Mouse (Mus musculus) forebrain, embryonic 12.5 days (tissue): ENCODE data around the gene Il34. TPM values are rescaled to one million over a fixed set of nuclear protein-coding genes. Genes with fewer than 3 reads are reported as not detected.

Experiments used
- ATAC-seq: fragments of 200-750 bp; cut with Nextera tagmentation; 2 replicates; pipeline ENCODE4 v1.8.0; 2017; ENCODE audit warnings: moderate TSS enrichment; ENCODE audit not compliant: low FRiP score
- H3K27ac ChIP-seq: fragments of 300-500 bp; sonication (generic); 2 replicates; pipeline ENCODE4 v1.5.1; 2016; ENCODE audit warnings: mild to moderate bottlenecking
- H3K27me3 ChIP-seq: fragments of 300-500 bp; sonication (generic); 2 replicates; pipeline ENCODE4 v1.6.1; 2016; ENCODE audit warnings: mild to moderate bottlenecking
- H3K36me3 ChIP-seq: fragments of 300-500 bp; sonication (generic); replicated peaks from 2 replicates; pipeline ENCODE4 v1.6.1; 2016; ENCODE audit warnings: mild to moderate bottlenecking
- H3K4me1 ChIP-seq: fragments of 300-500 bp; sonication (generic); 2 replicates; pipeline ENCODE4 v1.6.1; 2016
- H3K4me2 ChIP-seq: fragments of 300-500 bp; sonication (generic); 2 replicates; pipeline ENCODE4 v1.6.1; 2016; ENCODE audit warnings: mild to moderate bottlenecking, moderate library complexity
- H3K4me3 ChIP-seq: fragments of 300-500 bp; sonication (generic); replicated peaks from 2 replicates; pipeline ENCODE4 v1.5.1; 2016; ENCODE audit warnings: mild to moderate bottlenecking
- H3K9ac ChIP-seq: fragments of 300-500 bp; sonication (generic); 2 replicates; pipeline ENCODE4 v1.6.1; 2016; ENCODE audit warnings: mild to moderate bottlenecking
- H3K9me3 ChIP-seq: fragments of 300-500 bp; sonication (generic); 2 replicates; pipeline ENCODE4 v1.6.1; 2016
- WGBS: fragments of 180-500 bp; shearing (Covaris S2); methylation state at CpG from one replicate; pipeline ENCODE4 v1.1.7; 2016; 5-methylcytosine and 5-hydroxymethylcytosine counted together
- polyA plus RNA-seq: library from polyadenylated mRNA; unstranded; fragments of >200 nt; fragmentation: Nextera tagmentation; extraction: Ambion mirVana; gene quantifications from 2 replicates; pipeline ENCODE4 v1.2.1, GENCODE M21; 2016

The Il34 gene
- polyA plus RNA-seq, 1 experiment from 2014 or later, result 0.63 TPM

- H3K9me3 ChIP-seq, result no peaks in the 10 kb centered on the region
- H3K27ac ChIP-seq, result no peak overlapping the region
- WGBS, result 71% methylated on average over 13 of the region's 13 CpGs
- no peak overlapping the region for H3K4me3 ChIP-seq
- no peak for ATAC-seq
- H3K27me3 ChIP-seq, result no peaks in the 10 kb centered on the region
- H3K36me3 ChIP-seq, result peaks cover 52% of the 10 kb centered on the region
- no peaks in the 10 kb centered on the region for H3K4me1 ChIP-seq
- H3K4me2 ChIP-seq, result no peak overlapping the region
- H3K9ac ChIP-seq, result no peak overlapping the region
Measured at GRCm38 (mm10) chr8:110808495-110809472, 3.1 kb upstream of the Il34 start.

GRCm38 (mm10) chr8:110806146-110806545 lies 422 bp upstream of the Il34 start:
- Histone ChIP-seq H3K27me3 (no peaks in the 10 kb centered on the region), H3K4me1 (no peaks in the 10 kb centered on the region), H3K9ac (no peak overlapping the region), H3K36me3 (peaks cover 25% of the 10 kb centered on the region), H3K9me3 (no peaks in the 10 kb centered on the region), H3K4me2 (no peak overlapping the region), H3K4me3 (no peak overlapping the region), H3K27ac (no peak overlapping the region)
- no peak for ATAC-seq
- WGBS, result 96% methylated on average over 1 of the region's 1 CpGs

DNA sequence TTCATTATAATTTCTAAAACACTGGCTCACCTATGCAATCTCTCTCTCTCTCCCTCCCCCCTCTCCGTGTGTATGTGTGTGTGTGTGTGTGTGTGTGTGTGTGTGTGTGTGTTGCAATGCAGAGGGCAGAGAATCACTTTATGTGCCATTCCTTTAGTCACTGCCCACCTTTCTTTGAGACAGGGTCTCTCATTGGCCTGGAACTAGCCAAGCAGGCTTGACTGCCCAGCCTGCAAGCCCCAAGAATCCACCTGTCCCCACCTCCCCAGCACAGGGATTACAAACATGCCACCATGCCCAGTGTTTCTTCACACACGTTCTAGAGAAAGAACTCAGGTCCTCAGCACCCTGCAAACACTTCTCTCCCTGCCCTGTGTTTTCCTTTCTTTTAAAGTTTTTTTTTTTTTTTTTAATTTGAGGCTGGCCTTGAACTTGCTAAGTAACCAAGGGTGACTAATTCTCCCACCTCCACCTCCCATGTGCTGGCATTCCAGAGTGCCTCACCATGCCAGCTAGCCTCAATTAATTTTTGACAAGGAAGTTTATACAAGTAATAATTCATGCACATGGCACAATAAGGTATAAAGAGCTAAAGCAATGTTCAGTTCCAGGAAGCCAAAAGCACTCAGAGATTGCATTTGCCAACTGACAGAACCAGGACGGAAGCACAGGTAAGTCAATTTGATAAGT lies 754 bp downstream of the Il34 start:
- Histone ChIP-seq H3K27me3 (no peaks in the 10 kb centered on the region), H3K4me1 (no peaks in the 10 kb centered on the region), H3K4me3 (no peak overlapping the region), H3K36me3 (peaks cover 14% of the 10 kb centered on the region), H3K27ac (no peak overlapping the region), H3K9ac (no peak overlapping the region), H3K9me3 (no peaks in the 10 kb centered on the region), H3K4me2 (no peak overlapping the region)
- no peak for ATAC-seq
- 70% methylated on average over 2 of the region's 3 CpGs for WGBS

GRCm38 (mm10) chr8:110803856-110804255 lies 1.9 kb downstream of the Il34 start:
- WGBS, result 93% methylated on average over 9 of the region's 9 CpGs
- Histone ChIP-seq H3K27me3 (no peaks in the 10 kb centered on the region), H3K27ac (no peak overlapping the region), H3K9me3 (no peaks in the 10 kb centered on the region), H3K36me3 (peaks cover 3% of the 10 kb centered on the region), H3K4me3 (no peak overlapping the region), H3K9ac (no peak overlapping the region), H3K4me1 (no peaks in the 10 kb centered on the region), H3K4me2 (no peak overlapping the region)
- ATAC-seq, result no peak

DNA sequence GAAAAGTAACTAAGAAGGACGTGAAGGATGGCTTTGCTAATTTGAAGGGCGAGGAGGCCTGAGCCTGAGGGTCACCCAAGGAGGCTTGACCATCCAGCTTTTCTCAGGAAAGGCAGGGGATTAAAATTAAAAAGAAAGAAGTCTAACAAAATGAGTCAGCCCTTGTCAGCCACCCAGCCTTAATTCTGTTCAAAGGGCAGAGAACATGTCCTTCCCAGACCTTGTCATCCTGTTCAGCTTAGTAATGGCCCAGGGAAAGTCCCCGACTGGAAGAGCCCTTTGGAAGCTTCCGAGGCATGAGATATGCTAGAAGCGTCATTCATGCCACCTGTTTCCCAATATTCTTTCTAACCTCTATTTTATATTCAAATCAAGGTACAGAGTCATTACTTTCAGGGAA lies 2.7 kb downstream of the Il34 start:
- Histone ChIP-seq H3K27me3 (no peaks in the 10 kb centered on the region), H3K4me3 (no peak overlapping the region), H3K27ac (no peak overlapping the region), H3K9ac (no peak overlapping the region), H3K9me3 (no peaks in the 10 kb centered on the region), H3K36me3 (no peaks in the 10 kb centered on the region; the same call in 1 of the 2 replicates), H3K4me1 (no peaks in the 10 kb centered on the region), H3K4me2 (no peak overlapping the region)
- 84% methylated on average over 5 of the region's 5 CpGs for WGBS
- no peak for ATAC-seq

DNA sequence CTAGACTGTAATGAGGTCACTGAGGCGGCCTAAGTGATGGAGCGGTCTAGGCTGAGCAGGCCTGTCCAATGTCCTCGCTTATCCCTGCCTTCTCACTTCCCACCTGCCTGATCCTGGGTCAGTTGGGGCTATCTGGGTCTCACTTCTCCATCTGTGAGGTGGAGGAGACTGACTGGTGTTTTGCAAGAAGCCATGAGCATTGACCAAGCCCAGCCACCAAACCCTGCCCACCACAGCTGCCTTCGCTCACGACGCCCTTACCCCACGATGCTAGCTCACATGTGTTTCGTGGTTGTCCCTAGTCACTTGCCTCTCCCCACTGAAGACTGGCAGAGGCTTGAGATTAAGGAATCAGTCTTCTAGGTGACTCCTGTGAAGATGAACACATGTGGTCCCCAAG lies 8.6 kb downstream of the Il34 start:
- Histone ChIP-seq H3K4me3 (no peak overlapping the region), H3K9me3 (no peaks in the 10 kb centered on the region), H3K27ac (no peak overlapping the region), H3K36me3 (no peaks in the 10 kb centered on the region), H3K4me2 (no peak overlapping the region), H3K9ac (no peak overlapping the region), H3K27me3 (no peaks in the 10 kb centered on the region), H3K4me1 (no peaks in the 10 kb centered on the region)
- WGBS, result 97% methylated on average over 8 of the region's 8 CpGs
- ATAC-seq, result no peak

DNA sequence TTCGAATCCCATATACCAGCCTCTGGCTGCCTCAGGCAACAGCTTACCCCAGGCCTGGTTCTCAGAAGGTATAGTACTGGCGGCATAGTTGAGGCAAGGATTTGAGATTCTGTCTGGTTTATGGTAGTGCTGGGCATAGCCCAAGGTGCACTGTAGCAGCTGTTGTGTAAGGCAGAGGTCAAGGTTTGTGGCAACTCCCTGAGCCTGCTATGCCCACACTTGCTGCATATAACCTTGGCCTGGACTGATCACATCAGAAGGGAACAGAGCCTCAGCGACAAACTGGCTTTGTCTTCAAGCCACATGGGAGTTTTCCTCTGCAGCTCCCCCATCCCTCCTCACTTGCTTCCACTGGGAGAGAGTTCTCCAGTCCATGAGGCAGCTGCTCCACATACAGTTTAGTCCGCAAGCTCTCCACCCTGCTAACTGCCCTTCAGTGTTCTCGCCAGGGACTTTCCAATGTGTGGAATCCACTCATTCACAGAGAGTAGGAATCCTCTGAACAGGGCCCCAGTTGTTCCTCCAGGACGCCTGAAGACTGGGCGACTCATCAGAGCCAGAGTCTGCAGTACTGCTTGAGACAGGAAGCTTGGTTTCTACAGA lies 11.3 kb downstream of the Il34 start:
- 86% methylated on average over 7 of the region's 7 CpGs for WGBS
- ATAC-seq, result no peak
- H3K27ac ChIP-seq, result no peak overlapping the region
- H3K36me3 ChIP-seq, result no peaks in the 10 kb centered on the region
- H3K9me3 ChIP-seq, result no peaks in the 10 kb centered on the region
- no peaks in the 10 kb centered on the region for H3K4me1 ChIP-seq
- no peak overlapping the region for H3K4me2 ChIP-seq
- H3K27me3 ChIP-seq, result no peaks in the 10 kb centered on the region
- H3K9ac ChIP-seq, result no peak overlapping the region
- no peak overlapping the region for H3K4me3 ChIP-seq

- H3K9ac ChIP-seq, result no peak overlapping the region
- no peak overlapping the region for H3K27ac ChIP-seq
- 91% methylated on average over 9 of the region's 9 CpGs for WGBS
- H3K4me3 ChIP-seq, result no peak overlapping the region
- no peaks in the 10 kb centered on the region for H3K36me3 ChIP-seq
- no peaks in the 10 kb centered on the region for H3K9me3 ChIP-seq
- no peaks in the 10 kb centered on the region for H3K4me1 ChIP-seq
- H3K4me2 ChIP-seq, result no peak overlapping the region
- no peak for ATAC-seq
- no peaks in the 10 kb centered on the region for H3K27me3 ChIP-seq
Measured at GRCm38 (mm10) chr8:110793936-110794335, 11.8 kb downstream of the Il34 start.

DNA sequence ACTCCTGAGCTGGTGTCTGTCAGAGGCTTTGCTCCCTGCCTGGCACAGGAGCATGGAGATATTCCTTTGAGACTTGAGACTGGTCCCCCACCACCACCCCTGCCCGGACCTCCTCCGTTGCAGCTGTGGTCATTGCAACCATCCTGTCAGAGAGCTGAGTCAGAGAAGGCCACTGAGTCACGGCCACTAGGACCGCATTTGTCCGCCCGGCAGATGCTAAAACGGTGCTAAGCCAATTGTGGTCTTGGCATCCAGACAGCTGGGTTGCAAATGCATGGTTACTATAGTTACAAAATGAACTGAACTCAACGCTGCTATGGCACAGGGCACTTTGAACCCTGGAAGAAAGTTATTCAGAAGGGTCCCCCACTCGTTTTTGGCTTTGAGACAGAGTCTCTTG lies 12.2 kb downstream of the Il34 start:
- Histone ChIP-seq H3K9ac (no peak overlapping the region), H3K9me3 (no peaks in the 10 kb centered on the region), H3K36me3 (no peaks in the 10 kb centered on the region), H3K4me1 (no peaks in the 10 kb centered on the region), H3K27ac (no peak overlapping the region), H3K27me3 (no peaks in the 10 kb centered on the region), H3K4me2 (no peak overlapping the region), H3K4me3 (no peak overlapping the region)
- WGBS, result 79% methylated on average over 9 of the region's 9 CpGs
- no peak for ATAC-seq

- no peaks in the 10 kb centered on the region for H3K27me3 ChIP-seq
- ATAC-seq, result no peak
- 86% methylated on average over 11 of the region's 11 CpGs for WGBS
- H3K4me3 ChIP-seq, result no peak overlapping the region
- no peak overlapping the region for H3K4me2 ChIP-seq
- no peak overlapping the region for H3K9ac ChIP-seq
- H3K36me3 ChIP-seq, result no peaks in the 10 kb centered on the region
- no peaks in the 10 kb centered on the region for H3K9me3 ChIP-seq
- H3K4me1 ChIP-seq, result no peaks in the 10 kb centered on the region
- no peak overlapping the region for H3K27ac ChIP-seq
Measured at GRCm38 (mm10) chr8:110792574-110793200, 13.0 kb downstream of the Il34 start.

DNA sequence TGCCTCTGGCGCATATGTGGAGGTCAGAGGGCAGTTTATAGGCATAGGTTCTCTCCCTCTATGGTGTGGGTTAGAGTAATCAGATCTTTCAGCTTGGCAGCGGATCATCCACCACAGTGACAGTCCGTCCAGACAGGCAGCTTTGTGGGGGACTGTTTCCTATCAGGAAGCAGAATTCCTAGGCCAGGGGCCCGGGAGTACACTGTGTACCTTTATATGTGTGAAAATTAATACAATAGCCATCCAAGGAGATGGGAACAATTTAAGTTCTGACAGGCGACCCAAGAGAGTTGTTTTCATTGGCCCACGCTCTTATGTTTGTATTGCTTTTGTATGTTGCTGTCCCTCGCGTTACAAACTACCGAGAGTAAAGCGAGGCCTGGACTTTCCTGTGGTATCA lies 14.6 kb downstream of the Il34 start:
- H3K4me3 ChIP-seq, result no peak overlapping the region
- H3K9ac ChIP-seq, result no peak overlapping the region
- H3K27me3 ChIP-seq, result no peaks in the 10 kb centered on the region
- H3K4me2 ChIP-seq, result no peak overlapping the region
- H3K4me1 ChIP-seq, result no peaks in the 10 kb centered on the region
- no peaks in the 10 kb centered on the region for H3K36me3 ChIP-seq
- ATAC-seq, result no peak
- no peak overlapping the region for H3K27ac ChIP-seq
- no peaks in the 10 kb centered on the region for H3K9me3 ChIP-seq
- 82% methylated on average over 10 of the region's 10 CpGs for WGBS

DNA sequence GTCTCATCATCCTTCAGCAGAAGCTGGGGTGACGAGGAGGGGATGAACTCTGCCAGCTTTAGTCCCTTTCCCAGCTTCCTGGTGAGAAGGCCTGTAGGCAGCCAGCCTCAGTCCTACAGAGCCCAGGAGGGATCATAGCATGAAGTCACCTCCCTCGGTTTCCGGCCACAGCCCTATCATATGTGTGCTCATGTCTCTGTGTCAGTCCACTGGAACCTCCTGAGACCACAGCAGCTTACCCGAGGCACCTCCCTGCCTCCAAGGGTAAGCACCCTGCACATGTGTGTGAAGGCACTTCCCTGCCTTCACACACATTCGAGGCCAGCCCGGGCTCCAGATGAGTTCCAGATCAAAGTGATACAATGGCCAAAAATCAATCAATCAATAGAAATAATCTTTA lies 15.5 kb downstream of the Il34 start:
- no peak for ATAC-seq
- H3K4me3 ChIP-seq, result no peak overlapping the region
- no peaks in the 10 kb centered on the region for H3K27me3 ChIP-seq
- H3K9me3 ChIP-seq, result no peaks in the 10 kb centered on the region
- 84% methylated on average over 6 of the region's 6 CpGs for WGBS
- H3K4me1 ChIP-seq, result no peaks in the 10 kb centered on the region
- no peak overlapping the region for H3K4me2 ChIP-seq
- H3K9ac ChIP-seq, result no peak overlapping the region
- H3K36me3 ChIP-seq, result no peaks in the 10 kb centered on the region
- no peak overlapping the region for H3K27ac ChIP-seq
